Mouse (Mus musculus): Measurements from ENCODE around the gene Adig. TPM values are rescaled to one million over a fixed set of nuclear protein-coding genes. Genes with fewer than 3 reads are reported as not detected.

Gene Adig
- total RNA-seq (2022) = 10 to 100 TPM in 3 of 4 experiments, 1 to 10 TPM in 1; 6.9 to 56.3 (median 40.8) TPM

- peak; percentile 20 for DNase-seq
These were observed at the start of gene Adig for GRCm38 (mm10) chr2:158501836-158502812. Gene Adig (plus strand): TSS chr2:158502612.

GRCm38 (mm10) chr2:158456451-158456850 is 46.0 kb upstream of the Adig start:
- DNase-seq = no peak

GRCm38 (mm10) chr2:158457610-158458009 is 44.8 kb upstream of the Adig start:
- DNase-seq = no peak

- DNase-seq = no peak
These were observed 40.0 kb upstream of the Adig start for GRCm38 (mm10) chr2:158462450-158462849.

- DNase-seq = no peak
These were observed 28.3 kb upstream of the Adig start for GRCm38 (mm10) chr2:158474159-158474558.

GRCm38 (mm10) chr2:158477640-158478039 is 24.8 kb upstream of the Adig start:
- no peak for DNase-seq

GRCm38 (mm10) chr2:158498457-158498856 is 4.0 kb upstream of the Adig start:
- no peak for DNase-seq

GRCm38 (mm10) chr2:158503226-158503625 is 814 bp downstream of the Adig start:
- DNase-seq = no peak

- no peak for DNase-seq
These were observed 1.3 kb downstream of the Adig start for GRCm38 (mm10) chr2:158503671-158504070.

- DNase-seq = no peak
These were observed 4.1 kb downstream of the Adig start for GRCm38 (mm10) chr2:158506475-158506874.

- no peak for DNase-seq
These were observed 4.6 kb downstream of the Adig start for GRCm38 (mm10) chr2:158507046-158507445.

- DNase-seq = peak; percentile 66
These were observed 8.3 kb downstream of the Adig start for GRCm38 (mm10) chr2:158510665-158511064.

GRCm38 (mm10) chr2:158512528-158512927 is 10.1 kb downstream of the Adig start, which contains the start of gene Arhgap40:
Gene Arhgap40 (plus strand): TSS chr2:158512796.
- DNase-seq = no peak

GRCm38 (mm10) chr2:158513821-158514336 is 11.5 kb downstream of the Adig start:
- no peak for DNase-seq

- DNase-seq = no peak
These were observed 16.2 kb downstream of the Adig start for GRCm38 (mm10) chr2:158518583-158518982.

GRCm38 (mm10) chr2:158519071-158519470 is 16.7 kb downstream of the Adig start:
- DNase-seq = no peak

GRCm38 (mm10) chr2:158519800-158520199 is 17.4 kb downstream of the Adig start:
- DNase-seq = no peak

GRCm38 (mm10) chr2:158523060-158523459 is 20.6 kb downstream of the Adig start:
- DNase-seq = peak; percentile 34

- DNase-seq = no peak
These were observed 21.9 kb downstream of the Adig start for GRCm38 (mm10) chr2:158524129-158524860.

GRCm38 (mm10) chr2:158534090-158534489 is 31.7 kb downstream of the Adig start:
- no peak for DNase-seq

- no peak for DNase-seq
These were observed 32.1 kb downstream of the Adig start for GRCm38 (mm10) chr2:158534559-158534958.

- no peak for DNase-seq
These were observed 37.3 kb downstream of the Adig start for GRCm38 (mm10) chr2:158539433-158540305.

Data from adrenal gland, adult 8-10 months (tissue).